Mouse (Mus musculus) forebrain, embryonic 10.5 days (tissue): ENCODE results near the gene Rasgef1b. TPM values are rescaled to one million over a fixed set of nuclear protein-coding genes. Genes with fewer than 3 reads are reported as not detected.

Source experiments
- DNase-seq: peaks from one replicate; pipeline ENCODE4 v3.0.0-alpha.2; 2017; ENCODE audit warnings: low spot score; ENCODE audit errors: extremely low spot score
- H3K27ac ChIP-seq: fragments of 300-500 bp; sonication (generic); 2 replicates; pipeline ENCODE4 v1.5.1; 2016; ENCODE audit warnings: mild to moderate bottlenecking
- H3K27me3 ChIP-seq: fragments of 300-500 bp; sonication (generic); 2 replicates; pipeline ENCODE4 v1.6.1; 2016; ENCODE audit warnings: mild to moderate bottlenecking; ENCODE audit not compliant: poor library complexity, severe bottlenecking
- H3K36me3 ChIP-seq: fragments of 300-500 bp; sonication (generic); replicated peaks from 2 replicates; pipeline ENCODE4 v1.6.1; 2016; ENCODE audit warnings: mild to moderate bottlenecking, moderate library complexity
- H3K4me1 ChIP-seq: fragments of 300-500 bp; sonication (generic); 2 replicates; pipeline ENCODE4 v1.6.1; 2016
- H3K4me3 ChIP-seq: fragments of 300-500 bp; sonication (generic); 2 replicates; pipeline ENCODE4 v1.5.1; 2016; ENCODE audit warnings: mild to moderate bottlenecking, moderate library complexity
- H3K9me3 ChIP-seq: fragments of 300-500 bp; sonication (generic); 2 replicates; pipeline ENCODE4 v1.6.1; 2016; ENCODE audit warnings: mild to moderate bottlenecking, moderate library complexity
- WGBS: fragments of 180-500 bp; shearing (Covaris S2); methylation state at CpG from one replicate; pipeline ENCODE4 v1.1.7; 2016; 5-methylcytosine and 5-hydroxymethylcytosine counted together
- polyA plus RNA-seq: library from polyadenylated mRNA; unstranded; fragments of >200 nt; fragmentation: Nextera tagmentation; extraction: Ambion mirVana; gene quantifications from 2 replicates; pipeline ENCODE4 v1.2.1, GENCODE M21; 2016

The Rasgef1b gene
- polyA plus RNA-seq, 1 experiment from 2014 or later = 9.5 TPM

GRCm38 (mm10) chr5:99432471-99432870, 296.4 kb downstream of the Rasgef1b start:
- no peaks in the 10 kb centered on the region; the same call in 1 of the 2 replicates for H3K27me3 ChIP-seq
- H3K4me3 ChIP-seq = no peak overlapping the region
- no peak for DNase-seq
- H3K36me3 ChIP-seq = no peaks in the 10 kb centered on the region
- no peak overlapping the region for H3K27ac ChIP-seq
- 94% methylated on average over 8 of the region's 8 CpGs for WGBS
- no peaks in the 10 kb centered on the region for H3K9me3 ChIP-seq
- no peaks in the 10 kb centered on the region for H3K4me1 ChIP-seq

DNA sequence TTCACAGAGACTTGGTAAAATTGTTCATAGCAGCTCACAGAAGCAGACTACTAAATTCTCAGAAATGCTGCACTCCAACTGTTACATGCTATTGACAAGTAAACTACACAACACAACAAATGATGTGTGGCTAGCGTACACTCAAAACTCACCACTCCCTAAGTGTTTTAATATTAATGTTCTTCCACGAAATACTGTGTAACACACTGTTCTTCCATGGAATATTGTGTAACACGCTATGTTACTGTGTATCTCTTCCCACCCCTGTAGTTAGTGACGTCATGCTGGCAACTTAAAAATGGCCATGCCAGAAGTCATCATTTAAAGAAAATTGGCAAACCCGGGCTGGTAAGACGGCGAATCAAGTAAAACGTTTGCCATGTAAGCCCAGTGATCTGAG, 299.6 kb downstream of the Rasgef1b start:
- Histone ChIP-seq H3K27me3 (no peaks in the 10 kb centered on the region), H3K4me1 (no peaks in the 10 kb centered on the region), H3K9me3 (no peaks in the 10 kb centered on the region), H3K4me3 (no peak overlapping the region), H3K27ac (no peak overlapping the region), H3K36me3 (no peaks in the 10 kb centered on the region)
- 93% methylated on average over 8 of the region's 8 CpGs for WGBS
- DNase-seq = no peak

DNA sequence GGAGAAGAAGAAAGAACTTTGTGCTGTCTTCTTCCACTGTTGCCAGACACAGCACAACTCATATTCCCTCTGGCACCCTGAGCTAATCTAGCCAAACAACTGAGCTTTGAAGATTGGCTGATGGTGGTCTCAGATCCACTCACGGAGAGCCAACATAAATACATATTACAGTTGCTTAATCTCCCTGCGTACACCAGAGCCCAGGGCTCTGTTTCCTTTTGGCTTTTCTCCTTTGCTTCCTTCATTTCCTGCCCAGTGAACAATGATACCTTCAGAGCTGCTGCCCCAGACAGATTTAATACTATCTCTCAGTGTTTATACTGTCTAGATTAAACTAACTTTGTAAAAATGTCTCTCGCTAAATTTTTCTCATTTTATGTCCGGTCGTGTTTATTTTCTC, 300.2 kb downstream of the Rasgef1b start:
- H3K27ac ChIP-seq = no peak overlapping the region
- DNase-seq = no peak
- no peaks in the 10 kb centered on the region for H3K4me1 ChIP-seq
- WGBS = 93% methylated on average over 5 of the region's 5 CpGs
- H3K36me3 ChIP-seq = no peaks in the 10 kb centered on the region
- H3K27me3 ChIP-seq = no peaks in the 10 kb centered on the region
- H3K9me3 ChIP-seq = no peaks in the 10 kb centered on the region
- H3K4me3 ChIP-seq = no peak overlapping the region

DNA sequence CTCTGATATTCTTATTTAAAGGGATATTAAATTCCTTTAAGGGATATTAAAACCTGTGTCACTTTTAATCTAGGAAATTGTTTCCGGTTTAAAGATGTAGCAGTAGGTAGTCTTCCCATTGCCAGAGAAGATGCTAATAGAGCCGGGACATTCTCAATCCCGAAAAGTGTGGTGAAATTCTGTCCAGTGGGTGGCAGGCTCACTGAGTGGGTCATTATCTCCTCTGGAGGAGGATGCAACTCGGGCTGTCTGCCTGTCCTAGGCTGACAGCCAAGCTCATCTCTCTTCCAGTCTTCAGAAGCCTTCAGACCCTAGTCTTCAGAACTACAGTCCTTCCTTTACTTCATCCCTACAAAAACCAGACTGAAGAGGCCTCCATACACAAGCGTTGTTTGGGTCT, 305.6 kb downstream of the Rasgef1b start:
- no peak for DNase-seq
- Histone ChIP-seq H3K4me1 (no peaks in the 10 kb centered on the region), H3K36me3 (no peaks in the 10 kb centered on the region), H3K4me3 (no peak overlapping the region), H3K9me3 (no peaks in the 10 kb centered on the region), H3K27me3 (0 out of 2 replicates have a peak, but pooled peaks cover 5% of the 10 kb centered on the region), H3K27ac (no peak overlapping the region)
- 84% methylated on average over 5 of the region's 5 CpGs for WGBS

- WGBS = 94% methylated on average over 4 of the region's 4 CpGs
- no peaks in the 10 kb centered on the region for H3K36me3 ChIP-seq
Measured at GRCm38 (mm10) chr5:99422856-99423255, 306.0 kb downstream of the Rasgef1b start.

DNA sequence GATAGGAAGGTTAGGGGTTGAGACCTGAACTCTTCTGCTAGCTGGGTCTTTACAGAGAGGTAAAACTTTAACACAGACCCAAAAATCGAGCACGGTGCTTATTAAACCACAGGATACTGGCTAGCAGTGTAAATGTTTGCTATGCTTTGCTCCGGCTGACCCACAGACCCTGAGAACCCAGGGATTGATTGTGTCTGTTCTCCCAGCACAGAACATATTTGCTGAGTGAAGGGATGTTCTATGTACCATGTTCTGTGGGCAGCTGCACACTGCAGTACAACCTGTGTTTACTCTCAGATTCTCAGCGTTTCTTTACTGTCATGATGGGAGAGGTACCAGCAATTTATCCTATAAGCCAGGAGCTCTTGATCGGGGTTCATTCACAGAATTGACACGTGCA, 306.8 kb downstream of the Rasgef1b start:
- Histone ChIP-seq H3K4me1 (no peaks in the 10 kb centered on the region), H3K4me3 (no peak overlapping the region), H3K9me3 (no peaks in the 10 kb centered on the region), H3K36me3 (no peaks in the 10 kb centered on the region), H3K27me3 (0 out of 2 replicates have a peak, but pooled peaks cover 5% of the 10 kb centered on the region), H3K27ac (no peak overlapping the region)
- DNase-seq = no peak
- 93% methylated on average over 6 of the region's 6 CpGs for WGBS

More at GRCm38 (mm10) chr5:99422856-99423255, 306.0 kb downstream of the Rasgef1b start:
- H3K4me3 ChIP-seq = no peak overlapping the region
- DNase-seq = no peak
- 0 out of 2 replicates have a peak, but pooled peaks cover 5% of the 10 kb centered on the region for H3K27me3 ChIP-seq
- H3K4me1 ChIP-seq = no peaks in the 10 kb centered on the region
- no peaks in the 10 kb centered on the region for H3K9me3 ChIP-seq
- H3K27ac ChIP-seq = no peak overlapping the region

- WGBS = 70% methylated on average over 2 of the region's 2 CpGs
- Histone ChIP-seq H3K4me3 (no peak overlapping the region), H3K27me3 (0 out of 2 replicates have a peak, but pooled peaks cover 5% of the 10 kb centered on the region), H3K36me3 (no peaks in the 10 kb centered on the region), H3K9me3 (no peaks in the 10 kb centered on the region), H3K4me1 (no peaks in the 10 kb centered on the region), H3K27ac (no peak overlapping the region)
- no peak for DNase-seq
Measured at GRCm38 (mm10) chr5:99419872-99420271, 309.0 kb downstream of the Rasgef1b start.

DNA sequence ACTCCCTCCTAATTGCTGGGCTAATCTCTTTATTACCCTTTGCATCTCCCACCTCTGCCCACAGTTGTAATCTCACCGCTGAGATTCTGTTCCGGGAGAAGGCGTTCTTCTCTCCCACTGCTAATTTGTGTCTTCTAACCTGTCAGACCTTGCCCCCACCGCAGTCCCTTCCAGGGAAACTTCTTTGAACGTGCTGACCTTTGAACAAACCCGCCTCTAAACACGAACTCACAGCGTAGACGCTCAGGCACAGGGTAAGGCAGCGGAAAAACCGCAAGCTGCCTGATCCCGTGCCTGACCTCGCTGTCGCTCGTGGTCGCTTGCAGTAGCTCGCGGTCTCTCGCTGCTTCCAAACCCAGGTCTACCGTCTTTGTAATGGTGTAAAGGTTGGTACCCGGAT, 312.0 kb downstream of the Rasgef1b start:
- 0 out of 2 replicates have a peak, but pooled peaks cover 5% of the 10 kb centered on the region for H3K27me3 ChIP-seq
- no peak for DNase-seq
- no peak overlapping the region for H3K4me3 ChIP-seq

DNA sequence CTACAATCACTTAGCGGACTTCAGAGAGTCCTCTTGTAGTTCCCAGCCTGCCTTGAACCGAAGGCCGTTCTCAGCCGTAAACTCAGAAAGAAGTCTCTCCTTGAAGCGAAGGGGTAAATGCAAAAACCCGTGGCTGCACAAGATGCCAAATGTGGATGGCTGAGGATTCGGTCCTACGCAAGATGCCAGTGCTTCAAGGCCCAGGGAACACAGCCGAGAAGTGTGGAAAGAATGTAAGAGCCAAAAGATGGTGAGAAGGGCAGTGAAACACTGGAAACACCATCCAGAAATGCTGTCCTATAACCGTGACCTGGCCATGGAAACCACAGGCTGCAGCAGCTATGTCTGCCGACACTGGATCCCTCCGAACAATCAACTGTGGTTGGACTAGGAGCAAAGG, 313.2 kb downstream of the Rasgef1b start:
- Histone ChIP-seq H3K36me3 (no peaks in the 10 kb centered on the region), H3K27me3 (0 out of 2 replicates have a peak, but pooled peaks cover 5% of the 10 kb centered on the region), H3K4me1 (no peaks in the 10 kb centered on the region), H3K4me3 (no peak overlapping the region), H3K27ac (no peak overlapping the region), H3K9me3 (no peaks in the 10 kb centered on the region)
- WGBS = 91% methylated on average over 12 of the region's 12 CpGs
- no peak for DNase-seq

More for the DNA sequence above, 312.0 kb downstream of the Rasgef1b start:
- Histone ChIP-seq H3K4me1 (no peaks in the 10 kb centered on the region), H3K36me3 (no peaks in the 10 kb centered on the region), H3K27ac (no peak overlapping the region), H3K9me3 (no peaks in the 10 kb centered on the region)
- 89% methylated on average over 21 of the region's 21 CpGs for WGBS

GRCm38 (mm10) chr5:99415049-99415448, 313.8 kb downstream of the Rasgef1b start:
- no peak overlapping the region for H3K27ac ChIP-seq
- DNase-seq = no peak
- no peaks in the 10 kb centered on the region for H3K9me3 ChIP-seq
- no peaks in the 10 kb centered on the region for H3K4me1 ChIP-seq
- 0 out of 2 replicates have a peak, but pooled peaks cover 5% of the 10 kb centered on the region for H3K27me3 ChIP-seq
- no peak overlapping the region for H3K4me3 ChIP-seq
- 89% methylated on average over 2 of the region's 2 CpGs for WGBS
- H3K36me3 ChIP-seq = no peaks in the 10 kb centered on the region

GRCm38 (mm10) chr5:99414293-99414692, 314.6 kb downstream of the Rasgef1b start:
- WGBS = 94% methylated on average over 6 of the region's 6 CpGs
- DNase-seq = no peak
- H3K27me3 ChIP-seq = 0 out of 2 replicates have a peak, but pooled peaks cover 3% of the 10 kb centered on the region

DNA sequence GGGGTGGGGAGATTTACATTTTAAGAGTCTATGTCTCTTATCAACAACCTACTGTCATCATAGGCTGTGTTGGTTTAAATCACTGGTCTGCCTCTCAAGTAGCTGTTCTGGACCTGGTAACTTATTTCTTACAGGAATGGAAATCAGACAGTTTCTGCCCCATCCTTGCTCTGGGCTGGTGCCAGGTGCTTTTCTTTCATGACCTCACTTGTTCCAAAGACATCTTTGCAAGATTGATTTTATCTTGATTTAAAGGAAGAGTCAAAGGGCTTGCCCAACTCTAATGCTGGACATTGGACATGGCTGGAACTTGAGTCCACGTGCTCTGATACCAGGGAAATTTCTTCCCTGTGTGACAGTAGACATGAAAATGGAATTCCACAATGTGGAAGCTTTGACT, 315.0 kb downstream of the Rasgef1b start:
- no peaks in the 10 kb centered on the region for H3K9me3 ChIP-seq
- WGBS = 71% methylated on average over 1 of the region's 1 CpGs
- H3K4me3 ChIP-seq = no peak overlapping the region
- DNase-seq = no peak
- H3K36me3 ChIP-seq = no peaks in the 10 kb centered on the region
- no peaks in the 10 kb centered on the region for H3K27me3 ChIP-seq
- H3K27ac ChIP-seq = no peak overlapping the region
- H3K4me1 ChIP-seq = no peaks in the 10 kb centered on the region

More at GRCm38 (mm10) chr5:99414293-99414692, 314.6 kb downstream of the Rasgef1b start:
- no peaks in the 10 kb centered on the region for H3K36me3 ChIP-seq
- H3K27ac ChIP-seq = no peak overlapping the region
- H3K4me1 ChIP-seq = no peaks in the 10 kb centered on the region
- H3K9me3 ChIP-seq = no peaks in the 10 kb centered on the region
- H3K4me3 ChIP-seq = no peak overlapping the region

DNA sequence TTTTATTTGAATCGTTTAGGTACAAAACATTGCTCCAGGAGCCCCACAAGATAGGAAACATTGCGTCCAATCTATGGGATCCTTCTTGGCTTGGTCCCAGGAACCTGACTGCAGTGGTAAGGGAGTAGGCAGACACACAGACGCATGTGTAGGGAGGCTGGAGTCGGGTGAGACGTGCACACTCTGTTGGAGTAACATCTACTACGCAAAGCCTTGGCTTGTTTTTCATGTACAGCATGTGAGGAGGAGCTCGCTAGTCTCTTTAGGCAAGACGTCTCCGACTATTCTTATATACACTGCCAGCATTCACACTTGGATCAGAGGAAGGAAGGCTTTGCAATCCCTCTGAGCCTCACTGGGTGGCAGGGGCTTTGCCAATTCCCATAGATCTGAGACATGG, 315.5 kb downstream of the Rasgef1b start:
- Histone ChIP-seq H3K27ac (no peak overlapping the region), H3K4me1 (no peaks in the 10 kb centered on the region), H3K27me3 (no peaks in the 10 kb centered on the region), H3K4me3 (no peak overlapping the region), H3K9me3 (no peaks in the 10 kb centered on the region), H3K36me3 (no peaks in the 10 kb centered on the region)
- 92% methylated on average over 9 of the region's 9 CpGs for WGBS
- DNase-seq = no peak
